Mouse (Mus musculus): ENCODE measurements around the gene Plxnb2. TPM values are rescaled to one million over a fixed set of nuclear protein-coding genes. Genes with fewer than 3 reads are reported as not detected.

Plxnb2 gene
- polyA plus RNA-seq, 1 experiment from 2014 or later, result 153 TPM

- Histone ChIP-seq H3K9me3 (replicated peaks; ENCODE audit: control insufficient read depth, low read length) (no peaks in the 10 kb centered on the region), H3K27ac (ENCODE audit: low read length) (peak overlapping the region; percentile 43; the same call in 1 of the 2 replicates), H3K9ac (ENCODE audit: low read length) (no peak overlapping the region), H3K4me3 (replicated peaks; ENCODE audit: low read length) (no peak overlapping the region), H3K4me2 (ENCODE audit: low read depth, low read length) (no peak overlapping the region), H3K36me3 (ENCODE audit: control insufficient read depth, insufficient read depth, low read length) (peaks cover 75% of the 10 kb centered on the region), H3K27me3 (ENCODE audit: control insufficient read depth, insufficient read depth, low read length) (no peaks in the 10 kb centered on the region), H3K4me1 (ENCODE audit: control insufficient read depth, insufficient read depth, low read length) (0 out of 2 replicates have a peak, but pooled peaks cover 5% of the 10 kb centered on the region)
- peak; percentile 52 for ATAC-seq (ENCODE audit: insufficient read depth, low FRiP score)
- WGBS, result 66% methylated on average over 9 of the region's 9 CpGs
These were observed 19.2 kb downstream of the Plxnb2 start for GRCm38 (mm10) chr15:89161397-89161796.

GRCm38 (mm10) chr15:89158516-89158915, 22.1 kb downstream of the Plxnb2 start:
- Histone ChIP-seq H3K9me3 (replicated peaks; ENCODE audit: control insufficient read depth, low read length) (no peaks in the 10 kb centered on the region), H3K4me2 (ENCODE audit: low read depth, low read length) (no peak overlapping the region), H3K27ac (ENCODE audit: low read length) (no peak overlapping the region), H3K27me3 (ENCODE audit: control insufficient read depth, insufficient read depth, low read length) (no peaks in the 10 kb centered on the region), H3K4me3 (replicated peaks; ENCODE audit: low read length) (no peak overlapping the region), H3K36me3 (ENCODE audit: control insufficient read depth, insufficient read depth, low read length) (peaks cover 67% of the 10 kb centered on the region), H3K4me1 (ENCODE audit: control insufficient read depth, insufficient read depth, low read length) (0 out of 2 replicates have a peak, but pooled peaks cover 5% of the 10 kb centered on the region), H3K9ac (ENCODE audit: low read length) (no peak overlapping the region)
- WGBS, result 92% methylated on average over 16 of the region's 16 CpGs
- no peak for ATAC-seq (ENCODE audit: insufficient read depth, low FRiP score)

- Histone ChIP-seq H3K4me1 (ENCODE audit: control insufficient read depth, insufficient read depth, low read length) (0 out of 2 replicates have a peak, but pooled peaks cover 5% of the 10 kb centered on the region), H3K36me3 (ENCODE audit: control insufficient read depth, insufficient read depth, low read length) (peaks cover 63% of the 10 kb centered on the region), H3K27ac (ENCODE audit: low read length) (no peak overlapping the region), H3K4me3 (replicated peaks; ENCODE audit: low read length) (no peak overlapping the region), H3K27me3 (ENCODE audit: control insufficient read depth, insufficient read depth, low read length) (no peaks in the 10 kb centered on the region), H3K9ac (ENCODE audit: low read length) (no peak overlapping the region), H3K4me2 (ENCODE audit: low read depth, low read length) (no peak overlapping the region), H3K9me3 (replicated peaks; ENCODE audit: control insufficient read depth, low read length) (no peaks in the 10 kb centered on the region)
- WGBS, result 51% methylated on average over 7 of the region's 7 CpGs
- ATAC-seq (ENCODE audit: insufficient read depth, low FRiP score), result no peak
These were observed 22.6 kb downstream of the Plxnb2 start for GRCm38 (mm10) chr15:89157954-89158353.

GRCm38 (mm10) chr15:89152312-89152711, 28.3 kb downstream of the Plxnb2 start:
- ATAC-seq (ENCODE audit: insufficient read depth, low FRiP score), result no peak
- Histone ChIP-seq H3K9ac (ENCODE audit: low read length) (no peak overlapping the region), H3K36me3 (ENCODE audit: control insufficient read depth, insufficient read depth, low read length) (peaks cover 26% of the 10 kb centered on the region), H3K4me3 (replicated peaks; ENCODE audit: low read length) (no peak overlapping the region), H3K4me2 (ENCODE audit: low read depth, low read length) (no peak overlapping the region), H3K4me1 (ENCODE audit: control insufficient read depth, insufficient read depth, low read length) (peaks cover 12% of the 10 kb centered on the region), H3K27me3 (ENCODE audit: control insufficient read depth, insufficient read depth, low read length) (peaks cover 16% of the 10 kb centered on the region), H3K9me3 (replicated peaks; ENCODE audit: control insufficient read depth, low read length) (no peaks in the 10 kb centered on the region), H3K27ac (ENCODE audit: low read length) (no peak overlapping the region)

GRCm38 (mm10) chr15:89150041-89150390, 30.6 kb downstream of the Plxnb2 start:
- 0 out of 2 replicates have a peak, but pooled peaks have one; percentile 8 for ATAC-seq (ENCODE audit: insufficient read depth, low FRiP score)
- Histone ChIP-seq H3K9ac (ENCODE audit: low read length) (peak overlapping the region; percentile 42; the same call in 1 of the 2 replicates), H3K9me3 (replicated peaks; ENCODE audit: control insufficient read depth, low read length) (no peaks in the 10 kb centered on the region), H3K27me3 (ENCODE audit: control insufficient read depth, insufficient read depth, low read length) (peaks cover 26% of the 10 kb centered on the region), H3K4me2 (ENCODE audit: low read depth, low read length) (peak overlapping the region; percentile 93), H3K4me1 (ENCODE audit: control insufficient read depth, insufficient read depth, low read length) (peaks cover 17% of the 10 kb centered on the region), H3K36me3 (ENCODE audit: control insufficient read depth, insufficient read depth, low read length) (peaks cover 5% of the 10 kb centered on the region; the same call in 1 of the 2 replicates), H3K4me3 (replicated peaks; ENCODE audit: low read length) (peak overlapping the region; percentile 67), H3K27ac (ENCODE audit: low read length) (no peak overlapping the region)
- 4% methylated on average over 13 of the region's 13 CpGs for WGBS

GRCm38 (mm10) chr15:89149271-89150040, 31.1 kb downstream of the Plxnb2 start, which contains the start of gene Mapk11:
Mapk11 (minus strand) TSS chr15:89149628.
- Histone ChIP-seq H3K36me3 (ENCODE audit: control insufficient read depth, insufficient read depth, low read length) (no peaks in the 10 kb centered on the region), H3K4me2 (ENCODE audit: low read depth, low read length) (peak within 1 kb of the TSS; percentile 93), H3K9ac (ENCODE audit: low read length) (peak within 1 kb of the TSS; percentile 77), H3K9me3 (replicated peaks; ENCODE audit: control insufficient read depth, low read length) (no peaks in the 10 kb centered on the region), H3K4me1 (ENCODE audit: control insufficient read depth, insufficient read depth, low read length) (peaks cover 17% of the 10 kb centered on the region), H3K4me3 (replicated peaks; ENCODE audit: low read length) (peak within 1 kb of the TSS; percentile 67), H3K27me3 (ENCODE audit: control insufficient read depth, insufficient read depth, low read length) (peaks cover 26% of the 10 kb centered on the region), H3K27ac (ENCODE audit: low read length) (peak within 1 kb of the TSS; percentile 34; the same call in 1 of the 2 replicates)
- WGBS, result under 1% methylated on average over 44 of the region's 61 CpGs
- peak; percentile 65 for ATAC-seq (ENCODE audit: insufficient read depth, low FRiP score)

- Histone ChIP-seq H3K4me3 (replicated peaks; ENCODE audit: low read length) (peak overlapping the region; percentile 67), H3K27me3 (ENCODE audit: control insufficient read depth, insufficient read depth, low read length) (peaks cover 26% of the 10 kb centered on the region), H3K4me2 (ENCODE audit: low read depth, low read length) (peak overlapping the region; percentile 93), H3K9ac (ENCODE audit: low read length) (peak overlapping the region; percentile 77), H3K4me1 (ENCODE audit: control insufficient read depth, insufficient read depth, low read length) (peaks cover 17% of the 10 kb centered on the region), H3K9me3 (replicated peaks; ENCODE audit: control insufficient read depth, low read length) (no peaks in the 10 kb centered on the region), H3K27ac (ENCODE audit: low read length) (no peak overlapping the region), H3K36me3 (ENCODE audit: control insufficient read depth, insufficient read depth, low read length) (no peaks in the 10 kb centered on the region)
- WGBS, result 10% methylated on average over 25 of the region's 25 CpGs
- ATAC-seq (ENCODE audit: insufficient read depth, low FRiP score), result no peak
These were observed 31.9 kb downstream of the Plxnb2 start for GRCm38 (mm10) chr15:89148496-89149270.

DNA sequence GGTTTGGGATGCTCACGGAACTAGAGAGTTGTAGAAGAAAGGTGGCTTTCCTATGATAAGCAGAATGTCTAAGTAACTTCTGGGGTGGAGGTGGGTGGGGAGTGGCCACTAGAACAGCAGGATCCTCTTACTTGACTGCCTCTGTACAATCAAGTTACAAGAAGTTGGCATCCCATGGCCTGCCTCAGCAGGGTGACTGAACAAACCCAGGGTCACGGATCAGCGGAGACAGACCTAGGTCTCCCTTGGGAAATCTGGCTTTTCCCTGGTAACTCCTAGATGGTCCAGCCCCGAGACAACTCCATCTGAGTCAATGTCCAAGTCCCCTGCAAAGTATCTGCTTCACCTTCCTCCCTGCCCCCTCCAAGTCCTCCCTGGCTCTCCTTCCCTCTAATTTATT, 32.7 kb downstream of the Plxnb2 start:
- no peak overlapping the region for H3K9ac ChIP-seq (ENCODE audit: low read length)
- H3K36me3 ChIP-seq (ENCODE audit: control insufficient read depth, insufficient read depth, low read length), result no peaks in the 10 kb centered on the region
- H3K4me2 ChIP-seq (ENCODE audit: low read depth, low read length), result no peak overlapping the region
- peaks cover 17% of the 10 kb centered on the region for H3K4me1 ChIP-seq (ENCODE audit: control insufficient read depth, insufficient read depth, low read length)
- no peak for ATAC-seq (ENCODE audit: insufficient read depth, low FRiP score)
- peaks cover 26% of the 10 kb centered on the region for H3K27me3 ChIP-seq (ENCODE audit: control insufficient read depth, insufficient read depth, low read length)
- H3K9me3 ChIP-seq (replicated peaks; ENCODE audit: control insufficient read depth, low read length), result no peaks in the 10 kb centered on the region
- H3K27ac ChIP-seq (ENCODE audit: low read length), result no peak overlapping the region
- 62% methylated on average over 4 of the region's 4 CpGs for WGBS
- no peak overlapping the region for H3K4me3 ChIP-seq (replicated peaks; ENCODE audit: low read length)

DNA sequence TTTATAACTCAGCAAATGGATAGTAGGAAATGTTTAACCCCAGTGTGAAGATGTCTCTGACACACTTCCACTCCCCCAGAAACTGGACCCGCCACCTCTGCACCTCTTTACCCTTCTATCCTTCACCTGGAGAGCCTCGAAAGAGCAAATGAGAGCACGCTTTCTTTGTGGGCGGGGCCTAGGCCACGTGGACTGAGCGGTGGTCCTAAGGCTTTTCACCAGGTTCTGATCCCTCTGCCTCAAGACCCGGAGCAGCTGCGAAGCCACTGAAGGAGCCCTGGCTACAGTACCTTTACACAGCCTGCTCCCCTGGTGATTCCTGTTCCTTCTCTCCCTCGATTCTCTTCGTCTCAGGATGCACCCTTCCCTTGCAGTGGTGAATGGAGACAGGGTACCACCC, 33.1 kb downstream of the Plxnb2 start:
- no peak for ATAC-seq (ENCODE audit: insufficient read depth, low FRiP score)
- 27% methylated on average over 10 of the region's 10 CpGs for WGBS
- peaks cover 29% of the 10 kb centered on the region for H3K27me3 ChIP-seq (ENCODE audit: control insufficient read depth, insufficient read depth, low read length)
- no peaks in the 10 kb centered on the region for H3K36me3 ChIP-seq (ENCODE audit: control insufficient read depth, insufficient read depth, low read length)
- H3K9ac ChIP-seq (ENCODE audit: low read length), result no peak overlapping the region
- H3K4me3 ChIP-seq (replicated peaks; ENCODE audit: low read length), result 0 out of 2 replicates have a peak overlapping the region, but pooled peaks have one; percentile 1
- H3K4me1 ChIP-seq (ENCODE audit: control insufficient read depth, insufficient read depth, low read length), result peaks cover 17% of the 10 kb centered on the region
- H3K9me3 ChIP-seq (replicated peaks; ENCODE audit: control insufficient read depth, low read length), result no peaks in the 10 kb centered on the region
- no peak overlapping the region for H3K27ac ChIP-seq (ENCODE audit: low read length)
- no peak overlapping the region for H3K4me2 ChIP-seq (ENCODE audit: low read depth, low read length)

All from stomach, embryonic 16.5 days (tissue).